Mouse (Mus musculus): ENCODE measurements around the gene Hat1. TPM values are rescaled to one million over a fixed set of nuclear protein-coding genes. Genes with fewer than 3 reads are reported as not detected.

Hat1 gene
- polyA plus RNA-seq, 1 experiment from 2014 or later, result 182 TPM

DNA sequence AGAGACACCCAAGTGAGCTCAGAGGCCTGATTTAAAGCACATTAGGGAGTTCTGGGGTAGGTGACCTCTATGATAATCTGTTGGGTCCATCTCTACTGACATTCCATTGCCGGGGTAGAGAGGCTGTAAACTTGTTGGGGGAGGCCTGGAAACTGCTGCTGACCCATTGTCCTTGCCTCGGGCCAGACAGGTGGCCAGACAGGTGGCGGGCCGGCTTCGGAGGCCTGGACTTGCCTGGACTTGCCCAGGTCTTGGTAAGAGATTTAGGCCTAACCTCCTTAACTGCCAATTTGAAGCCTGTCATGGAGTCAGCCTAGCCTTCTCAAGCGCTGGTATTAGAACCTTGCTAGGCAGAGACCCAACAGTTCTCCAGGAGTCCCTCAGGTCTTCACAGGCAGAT lies 992 bp upstream of the Hat1 start:
- no peak overlapping the region for H3K27ac ChIP-seq
- H3K4me3 ChIP-seq, result no peak overlapping the region
- 89% methylated on average over 6 of the region's 6 CpGs for WGBS
- peaks cover 11% of the 10 kb centered on the region for H3K4me1 ChIP-seq
- H3K36me3 ChIP-seq, result peaks cover 17% of the 10 kb centered on the region
- DNase-seq (ENCODE audit: low spot score), result no peak
- no peaks in the 10 kb centered on the region for H3K9me3 ChIP-seq
- no peaks in the 10 kb centered on the region for H3K27me3 ChIP-seq (ENCODE audit: insufficient read depth, poor library complexity, severe bottlenecking)

DNA sequence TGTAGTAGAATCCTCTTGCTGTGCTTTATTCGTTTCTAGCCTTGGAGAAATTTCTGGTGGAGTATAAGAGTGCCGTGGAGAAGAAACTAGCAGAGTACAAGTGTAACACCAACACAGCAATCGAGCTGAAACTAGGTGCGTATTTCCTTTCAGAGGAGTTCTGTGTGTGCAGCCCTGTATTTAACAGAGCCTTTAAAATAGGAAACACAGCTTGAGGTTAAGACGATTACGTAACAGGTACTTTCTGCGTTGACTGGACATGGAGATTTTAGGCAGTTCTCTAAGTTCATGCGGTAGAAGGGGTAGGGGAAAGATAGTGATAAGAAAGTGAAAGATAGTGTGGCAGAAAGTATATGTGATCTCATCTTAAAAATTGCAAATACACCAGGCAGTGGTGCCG lies 1.1 kb downstream of the Hat1 start:
- no peaks in the 10 kb centered on the region for H3K27me3 ChIP-seq (ENCODE audit: insufficient read depth, poor library complexity, severe bottlenecking)
- H3K4me3 ChIP-seq, result peak overlapping the region; percentile 96
- H3K27ac ChIP-seq, result peak overlapping the region; percentile 93
- peaks cover 33% of the 10 kb centered on the region for H3K36me3 ChIP-seq
- H3K4me1 ChIP-seq, result peaks cover 5% of the 10 kb centered on the region
- H3K9me3 ChIP-seq, result no peaks in the 10 kb centered on the region
- no peak for DNase-seq (ENCODE audit: low spot score)
- 61% methylated on average over 9 of the region's 9 CpGs for WGBS

DNA sequence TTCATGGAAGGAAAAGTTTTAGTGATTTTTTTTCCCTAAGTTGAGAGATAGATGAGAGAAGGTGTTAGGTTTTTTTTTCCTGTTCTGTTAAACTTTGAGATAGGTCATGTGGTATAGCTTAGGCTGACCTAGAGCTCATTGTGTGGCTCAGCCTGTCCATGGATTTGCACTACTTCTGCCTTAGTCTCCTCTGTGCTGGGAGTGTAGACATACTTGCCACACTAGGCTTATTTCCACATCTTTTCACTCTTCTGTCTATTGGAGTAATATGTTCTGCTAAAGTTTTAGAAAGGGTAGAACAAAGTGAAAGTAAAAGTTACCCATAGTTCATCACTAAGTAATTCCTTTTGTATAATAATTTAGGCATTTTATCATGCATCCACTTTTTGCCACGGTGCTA lies 16.9 kb downstream of the Hat1 start:
- Histone ChIP-seq H3K9me3 (no peaks in the 10 kb centered on the region), H3K27me3 (ENCODE audit: insufficient read depth, poor library complexity, severe bottlenecking) (no peaks in the 10 kb centered on the region), H3K36me3 (peaks cover 69% of the 10 kb centered on the region), H3K27ac (no peak overlapping the region), H3K4me3 (no peak overlapping the region), H3K4me1 (no peaks in the 10 kb centered on the region)
- 95% methylated on average over 1 of the region's 1 CpGs for WGBS
- DNase-seq (ENCODE audit: low spot score), result no peak

DNA sequence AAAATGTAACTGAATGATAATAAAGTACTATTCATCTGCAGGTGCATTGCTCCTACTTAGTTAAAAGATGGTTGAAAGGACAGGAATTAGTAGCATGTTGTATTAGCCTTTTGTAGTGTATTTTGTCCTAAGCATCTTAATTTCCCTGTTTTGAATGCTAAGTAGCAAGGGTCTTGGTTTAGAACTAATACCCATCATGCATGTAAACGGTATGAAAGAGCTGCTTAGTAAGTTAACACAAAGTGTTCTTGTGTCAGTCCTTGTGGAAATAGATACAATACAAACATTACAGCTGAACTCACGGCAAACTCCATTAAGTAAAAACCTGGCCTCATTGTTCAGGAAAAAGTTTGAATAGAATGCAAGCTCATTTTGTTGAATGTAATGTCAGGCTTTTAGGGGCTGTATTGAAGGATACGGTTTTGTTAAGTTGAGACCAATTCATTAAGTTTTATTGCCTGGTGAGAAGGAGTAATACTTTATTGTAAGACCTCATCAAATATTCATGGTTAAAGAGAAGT lies 30.1 kb downstream of the Hat1 start:
- Histone ChIP-seq H3K27ac (no peak overlapping the region), H3K27me3 (ENCODE audit: insufficient read depth, poor library complexity, severe bottlenecking) (no peaks in the 10 kb centered on the region), H3K36me3 (peaks cover 64% of the 10 kb centered on the region), H3K4me1 (no peaks in the 10 kb centered on the region), H3K9me3 (no peaks in the 10 kb centered on the region), H3K4me3 (no peak overlapping the region)
- DNase-seq (ENCODE audit: low spot score), result no peak
- 88% methylated on average over 3 of the region's 3 CpGs for WGBS

DNA sequence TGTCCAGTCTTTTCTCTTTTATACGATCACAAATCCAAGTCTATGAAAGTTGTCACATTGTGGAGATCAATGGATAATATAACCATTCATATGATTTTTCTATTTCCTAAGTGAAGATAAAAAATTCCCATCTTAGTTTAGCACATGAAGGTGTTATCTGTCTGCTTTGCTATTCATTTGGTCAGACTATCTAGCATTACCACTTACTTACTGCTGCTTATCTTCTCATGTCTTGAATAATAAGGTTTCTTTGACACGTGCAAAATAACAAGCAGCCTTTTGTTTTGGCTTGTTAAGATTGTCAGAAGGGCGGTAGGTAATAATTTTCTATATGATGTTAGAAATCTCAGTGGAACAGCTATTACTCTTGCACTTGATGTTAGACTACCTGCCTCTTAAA lies 30.6 kb downstream of the Hat1 start:
- Histone ChIP-seq H3K4me1 (no peaks in the 10 kb centered on the region), H3K4me3 (no peak overlapping the region), H3K27me3 (ENCODE audit: insufficient read depth, poor library complexity, severe bottlenecking) (no peaks in the 10 kb centered on the region), H3K27ac (no peak overlapping the region), H3K9me3 (no peaks in the 10 kb centered on the region), H3K36me3 (peaks cover 59% of the 10 kb centered on the region)
- DNase-seq (ENCODE audit: low spot score), result no peak
- WGBS, result 86% methylated on average over 3 of the region's 3 CpGs

DNA sequence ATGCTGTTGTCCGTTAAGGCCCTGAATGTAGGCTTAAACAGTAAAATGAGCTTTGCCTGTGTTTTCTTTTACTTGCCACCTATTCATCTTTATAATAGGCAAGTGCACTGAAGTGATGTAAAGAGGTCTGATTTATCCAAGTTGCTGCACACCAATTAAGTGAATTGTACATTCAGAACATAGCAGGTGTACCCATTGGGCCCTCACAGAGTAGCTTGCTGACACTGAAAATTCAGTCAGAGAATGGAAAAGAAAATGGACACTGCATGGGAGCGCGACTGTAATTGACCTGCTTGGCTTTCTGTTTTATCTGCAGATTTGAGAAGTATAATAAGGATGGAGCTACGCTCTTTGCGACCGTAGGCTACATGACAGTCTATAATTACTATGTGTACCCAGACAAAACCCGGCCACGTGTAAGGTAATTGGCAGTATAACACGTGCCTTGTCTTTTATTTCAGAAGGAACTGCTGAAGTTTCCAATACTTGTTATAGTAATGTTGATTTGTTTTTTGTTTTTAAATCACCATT lies 32.2 kb downstream of the Hat1 start:
- Histone ChIP-seq H3K27ac (no peak overlapping the region), H3K4me3 (no peak overlapping the region), H3K9me3 (no peaks in the 10 kb centered on the region), H3K27me3 (ENCODE audit: insufficient read depth, poor library complexity, severe bottlenecking) (no peaks in the 10 kb centered on the region), H3K36me3 (peaks cover 50% of the 10 kb centered on the region), H3K4me1 (no peaks in the 10 kb centered on the region)
- 95% methylated on average over 9 of the region's 9 CpGs for WGBS
- DNase-seq (ENCODE audit: low spot score), result no peak

DNA sequence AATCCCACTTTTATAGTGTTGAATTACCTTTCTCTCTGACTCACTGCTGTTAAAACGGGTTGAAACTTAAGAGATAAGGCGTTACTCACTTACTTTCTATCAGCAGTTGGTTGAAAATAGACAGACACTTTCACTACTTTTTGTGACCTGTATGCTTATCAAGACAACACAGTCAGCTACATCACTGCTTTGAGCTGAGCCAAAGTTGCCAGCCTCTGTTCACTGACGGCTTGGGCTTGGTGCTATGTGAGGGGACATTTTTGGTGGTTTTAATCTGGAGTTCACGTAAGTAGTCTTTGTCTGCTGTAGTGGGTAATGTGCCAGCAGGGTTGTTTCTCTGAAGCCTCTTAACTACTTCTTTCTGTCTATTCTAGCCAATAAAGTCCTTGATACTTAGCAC lies 35.8 kb downstream of the Hat1 start:
- H3K9me3 ChIP-seq, result no peaks in the 10 kb centered on the region
- no peaks in the 10 kb centered on the region for H3K27me3 ChIP-seq (ENCODE audit: insufficient read depth, poor library complexity, severe bottlenecking)
- H3K27ac ChIP-seq, result no peak overlapping the region
- no peak for DNase-seq (ENCODE audit: low spot score)
- no peak overlapping the region for H3K4me3 ChIP-seq
- no peaks in the 10 kb centered on the region for H3K4me1 ChIP-seq
- H3K36me3 ChIP-seq, result peaks cover 66% of the 10 kb centered on the region
- WGBS, result 31% methylated on average over 4 of the region's 4 CpGs

DNA sequence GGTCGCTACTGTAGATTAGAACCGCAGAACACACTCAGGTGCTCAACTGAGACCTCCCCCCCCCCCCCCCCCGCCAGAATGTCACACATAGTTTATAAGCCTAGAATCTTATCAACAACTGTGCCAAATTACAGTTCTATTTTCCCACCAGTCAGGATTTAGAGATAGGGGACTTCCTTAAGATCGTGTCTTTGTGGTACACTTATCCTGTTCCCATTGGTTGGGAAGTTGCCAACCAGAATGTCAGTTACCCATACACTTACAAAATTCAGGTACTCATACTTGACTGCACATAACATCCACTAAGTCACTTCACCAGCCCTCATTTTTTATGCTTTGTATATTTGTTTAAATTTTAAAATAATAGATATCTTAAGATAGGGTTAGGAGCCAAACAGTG lies 46.7 kb downstream of the Hat1 start:
- Histone ChIP-seq H3K27ac (no peak overlapping the region), H3K4me3 (no peak overlapping the region), H3K36me3 (peaks cover 75% of the 10 kb centered on the region), H3K4me1 (no peaks in the 10 kb centered on the region), H3K9me3 (no peaks in the 10 kb centered on the region), H3K27me3 (ENCODE audit: insufficient read depth, poor library complexity, severe bottlenecking) (no peaks in the 10 kb centered on the region)
- 72% methylated on average over 4 of the region's 4 CpGs for WGBS
- DNase-seq (ENCODE audit: low spot score), result no peak

DNA sequence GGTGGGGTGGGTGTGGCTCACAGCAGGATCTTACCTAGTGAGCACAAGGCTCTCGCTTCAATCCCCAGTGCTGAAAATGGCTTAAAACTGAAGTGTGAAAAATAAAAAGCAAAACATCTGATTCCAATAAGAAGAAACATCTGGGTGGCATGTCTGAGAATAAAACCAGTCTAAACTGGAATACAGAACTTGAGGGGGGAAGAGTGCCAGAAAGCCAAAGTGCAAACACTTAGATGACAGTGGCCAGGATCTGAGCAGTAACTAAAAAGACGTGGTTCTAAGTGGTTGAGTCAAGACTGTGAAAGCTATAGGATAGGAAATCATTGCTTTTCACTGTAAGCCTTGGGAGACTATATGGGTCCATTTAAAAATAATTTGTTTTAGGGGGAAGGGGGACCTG lies 54.6 kb downstream of the Hat1 start:
- WGBS, result 26% methylated on average over 2 of the region's 2 CpGs
- no peak overlapping the region for H3K27ac ChIP-seq
- H3K27me3 ChIP-seq (ENCODE audit: insufficient read depth, poor library complexity, severe bottlenecking), result 0 out of 2 replicates have a peak, but pooled peaks cover 4% of the 10 kb centered on the region
- DNase-seq (ENCODE audit: low spot score), result no peak
- peaks cover 31% of the 10 kb centered on the region for H3K36me3 ChIP-seq
- H3K9me3 ChIP-seq, result no peaks in the 10 kb centered on the region
- no peak overlapping the region for H3K4me3 ChIP-seq
- H3K4me1 ChIP-seq, result 0 out of 2 replicates have a peak, but pooled peaks cover 2% of the 10 kb centered on the region

DNA sequence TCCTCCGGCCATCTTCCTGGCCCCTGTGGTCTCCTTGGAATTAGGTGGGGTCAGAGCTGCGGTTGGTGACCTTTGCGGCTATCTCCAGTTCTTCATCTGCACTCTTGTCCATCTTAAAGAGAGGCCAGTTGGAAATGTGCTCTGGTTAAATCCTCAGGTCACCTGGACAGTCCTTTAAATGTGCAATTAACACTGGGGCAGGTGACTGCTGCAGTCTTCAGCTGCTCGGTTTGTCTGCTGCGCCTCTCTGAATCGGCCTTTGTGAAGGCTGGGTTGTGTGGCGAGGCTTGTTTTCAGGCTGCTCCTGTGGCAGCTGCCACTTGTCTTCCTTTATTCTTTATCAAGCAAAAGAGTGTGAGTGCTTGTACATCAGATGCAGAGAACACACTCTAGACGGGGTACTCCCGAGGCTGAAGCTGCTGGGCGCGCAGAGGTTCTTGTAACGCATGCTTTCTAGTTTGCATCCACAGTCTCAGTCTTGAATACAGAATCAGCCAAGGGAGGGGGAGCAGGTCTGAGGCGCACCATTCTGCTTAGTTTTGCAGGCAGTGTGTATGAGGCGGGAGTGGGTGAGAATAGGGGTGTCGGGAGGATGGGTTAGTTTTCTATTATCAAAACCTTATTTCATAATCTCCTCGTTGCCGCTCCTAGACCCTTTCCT lies 56.9 kb downstream of the Hat1 start:
- H3K27ac ChIP-seq, result no peak overlapping the region
- no peaks in the 10 kb centered on the region for H3K9me3 ChIP-seq
- H3K4me3 ChIP-seq, result no peak overlapping the region
- no peak for DNase-seq (ENCODE audit: low spot score)
- H3K27me3 ChIP-seq (ENCODE audit: insufficient read depth, poor library complexity, severe bottlenecking), result peaks cover 16% of the 10 kb centered on the region; the same call in 1 of the 2 replicates
- 57% methylated on average over 17 of the region's 17 CpGs for WGBS
- H3K36me3 ChIP-seq, result peaks cover 13% of the 10 kb centered on the region
- H3K4me1 ChIP-seq, result 0 out of 2 replicates have a peak, but pooled peaks cover 2% of the 10 kb centered on the region

DNA sequence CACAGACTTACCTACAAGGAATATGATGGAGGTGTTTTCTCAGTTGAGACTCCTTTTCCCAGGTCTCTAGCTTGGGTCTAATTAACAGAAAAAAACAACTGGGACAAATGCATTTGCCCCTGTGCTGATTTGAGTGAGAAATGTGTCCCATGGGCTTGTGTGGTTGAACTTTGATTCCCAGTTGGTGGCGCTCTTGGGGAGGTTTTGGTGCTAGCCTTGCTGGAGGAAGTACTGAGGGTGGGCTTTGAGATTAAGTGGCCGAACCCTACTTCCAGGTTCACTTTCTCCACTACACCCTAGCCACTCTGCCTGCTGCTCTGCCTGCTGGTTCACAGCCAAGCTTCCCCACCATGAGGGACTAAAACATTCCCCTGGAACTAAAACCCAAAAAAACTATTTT lies 60.8 kb downstream of the Hat1 start:
- no peak for DNase-seq (ENCODE audit: low spot score)
- Histone ChIP-seq H3K9me3 (no peaks in the 10 kb centered on the region), H3K27ac (no peak overlapping the region), H3K36me3 (no peaks in the 10 kb centered on the region), H3K4me3 (no peak overlapping the region), H3K27me3 (ENCODE audit: insufficient read depth, poor library complexity, severe bottlenecking) (peaks cover 22% of the 10 kb centered on the region; the same call in 1 of the 2 replicates), H3K4me1 (peaks cover 6% of the 10 kb centered on the region; the same call in 1 of the 2 replicates)
- 6% methylated on average over 2 of the region's 2 CpGs for WGBS

DNA sequence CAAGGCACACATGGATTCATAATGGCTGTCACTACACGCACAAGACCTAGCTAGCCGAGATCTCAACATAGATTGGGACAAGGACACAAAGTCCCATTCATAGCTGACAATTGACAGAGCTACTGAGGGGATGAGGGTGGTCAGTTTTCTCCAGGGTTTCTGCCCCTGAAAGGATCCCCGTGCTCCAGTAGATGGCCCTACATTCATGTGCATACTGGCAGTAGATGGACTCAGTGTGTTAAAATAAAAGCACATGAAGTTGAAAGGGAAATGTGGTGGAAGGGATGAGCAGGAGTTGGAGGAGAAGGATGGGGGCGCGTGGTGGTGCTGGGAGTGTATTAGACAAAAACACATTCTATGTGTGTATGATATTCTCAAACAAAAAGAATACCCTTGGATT lies 63.0 kb downstream of the Hat1 start:
- Histone ChIP-seq H3K27ac (no peak overlapping the region), H3K4me3 (no peak overlapping the region)
- WGBS, result 55% methylated on average over 5 of the region's 5 CpGs

DNA sequence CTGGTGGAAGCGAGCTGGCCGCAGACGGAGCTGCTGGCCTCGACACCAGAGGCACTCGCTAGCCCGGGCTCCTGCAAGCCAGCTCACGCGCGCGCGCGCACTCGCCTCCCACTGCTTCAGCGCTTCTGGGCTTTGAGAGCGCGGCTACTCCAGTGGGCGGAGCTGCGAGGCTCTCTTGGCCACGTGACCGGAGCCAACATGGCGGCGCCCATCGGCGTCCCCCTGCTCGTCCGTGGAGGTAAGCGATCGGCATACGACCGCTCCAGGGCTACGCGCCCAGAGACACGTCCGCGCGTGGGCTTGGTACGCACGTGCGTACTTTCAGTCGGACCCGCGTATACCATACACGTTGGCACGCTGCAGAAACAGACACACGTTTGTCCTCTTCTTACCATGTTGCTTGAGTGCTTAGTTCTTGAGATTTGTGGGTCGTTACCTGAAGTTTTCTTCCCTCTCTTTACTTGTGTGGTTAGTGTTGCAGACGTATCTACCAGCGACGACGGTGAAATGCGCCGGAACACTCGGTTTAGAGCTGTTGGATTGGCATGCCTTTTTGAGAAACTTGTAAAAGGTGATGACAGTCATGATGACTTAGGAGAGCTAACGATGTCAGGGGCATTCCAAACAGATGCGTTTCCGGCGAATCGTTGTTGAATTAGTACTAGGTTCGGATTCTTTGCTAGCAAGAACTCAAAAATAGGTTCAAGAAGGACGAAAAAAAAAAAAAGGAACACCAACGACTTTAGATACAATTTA lies 64.6 kb downstream of the Hat1 start, which contains the start of gene Metap1d:
Gene Metap1d (plus strand): TSS at position 116 of the 756 bp plus-strand sequence.
- peaks cover 4% of the 10 kb centered on the region; the same call in 1 of the 2 replicates for H3K4me1 ChIP-seq
- H3K27ac ChIP-seq, result peak within 1 kb of the TSS; percentile 90
- under 1% methylated on average over 61 of the region's 61 CpGs for WGBS
- H3K9me3 ChIP-seq, result no peaks in the 10 kb centered on the region
- H3K4me3 ChIP-seq, result peak within 1 kb of the TSS; percentile 86
- peaks cover 19% of the 10 kb centered on the region; the same call in 1 of the 2 replicates for H3K27me3 ChIP-seq (ENCODE audit: insufficient read depth, poor library complexity, severe bottlenecking)
- DNase-seq (ENCODE audit: low spot score), result peak; percentile 98
- no peaks in the 10 kb centered on the region for H3K36me3 ChIP-seq

More for the DNA sequence above, 63.0 kb downstream of the Hat1 start:
- Histone ChIP-seq H3K36me3 (no peaks in the 10 kb centered on the region), H3K27me3 (ENCODE audit: insufficient read depth, poor library complexity, severe bottlenecking) (peaks cover 22% of the 10 kb centered on the region; the same call in 1 of the 2 replicates), H3K9me3 (no peaks in the 10 kb centered on the region), H3K4me1 (peaks cover 4% of the 10 kb centered on the region; the same call in 1 of the 2 replicates)
- DNase-seq (ENCODE audit: low spot score), result no peak
